Mouse (Mus musculus) Patski (cell line): ENCODE results near the gene Adm2. TPM values are rescaled to one million over a fixed set of nuclear protein-coding genes. Genes with fewer than 3 reads are reported as not detected.

ENCODE experiments used
- ATAC-seq: fragments of 100-300 bp; one replicate; pipeline ENCODE4 v1.8.0; 2021
- CTCF ChIA-PET: fragments of 350-600 bp; sonication (Branson Sonifier 250); formaldehyde crosslinking; loops from one replicate; lab custom pipeline; 2022; ENCODE audit warnings: inconsistent platforms; lab: Charles Lee
- POLR2A ChIA-PET: fragments of 350-600 bp; sonication (Branson Sonifier 250); formaldehyde crosslinking; loops from one replicate; lab custom pipeline; 2022; ENCODE audit warnings: antibody characterized with exemption, inconsistent platforms; lab: Charles Lee
- DNase-seq: peaks from one replicate; pipeline ENCODE4 v3.0.0-alpha.2; 2011; ENCODE audit warnings: low read depth, low spot score
- H3K27me3 ChIP-seq: fragments of 371-371 bp; one replicate; pipeline ENCODE4 v1.5.1; 2021
- CTCF ChIP-seq: fragments of 100-300 bp; IDR thresholded peaks from one replicate; pipeline ENCODE4 v1.5.1; 2021
- in situ Hi-C: fragments of 300-500 bp; cut with MboI; formaldehyde crosslinking; loops from 3 replicates; pipeline ENCODE4 v1.11.1; 2018; ENCODE audit warnings: low pct_unique_long_range_greater_than_20kb, mixed read lengths
- polyA plus RNA-seq: library from polyadenylated mRNA; unstranded; gene quantifications from one replicate; pipeline ENCODE4 v1.2.3, GENCODE M21; 2021

Adm2 gene
- polyA plus RNA-seq, 1 experiment from 2014 or later = 0.14 TPM

- in situ Hi-C loops = no loop called here
- ChIA-PET CTCF (no interaction called here), POLR2A (interaction anchor here (0.6 kb wide), 1 partner anchor 80 kb away, joined by 4 read pairs; no protein-coding TSS in a partner anchor)
- ATAC-seq (no peak), DNase-seq (no peak)
- H3K27me3 ChIP-seq = no peaks in the 10 kb centered on the region
- TF ChIP-seq CTCF = no peak
Observed at GRCm38 (mm10) chr15:89291521-89291920, 31.0 kb upstream of the Adm2 start.

GRCm38 (mm10) chr15:89292795-89293194 is 29.7 kb upstream of the Adm2 start:
- ChIA-PET CTCF (no interaction called here), POLR2A (interaction anchor here (1.2 kb wide), 1 partner anchor 11 kb away, joined by 4 read pairs; no protein-coding TSS in a partner anchor)
- DNase-seq (no peak), ATAC-seq (no peak)
- no peak for TF ChIP-seq CTCF
- in situ Hi-C loops = no loop called here
- no peaks in the 10 kb centered on the region for H3K27me3 ChIP-seq

- ATAC-seq = no peak
- no peak for DNase-seq
- H3K27me3 ChIP-seq = no peaks in the 10 kb centered on the region
- POLR2A ChIA-PET = interaction anchor here (0.8 to 1.2 kb wide), 2 partner anchors 10 to 14 kb away, joined by 3 to 4 read pairs; no protein-coding TSS in a partner anchor
- no peak for TF ChIP-seq CTCF
- in situ Hi-C loops = no loop called here
- CTCF ChIA-PET = interaction anchor here (0.8 to 1.7 kb wide), 2 partner anchors 12 kb away, joined by 3 to 5 read pairs; no protein-coding TSS in a partner anchor
Observed at GRCm38 (mm10) chr15:89293778-89294177, 28.7 kb upstream of the Adm2 start.

GRCm38 (mm10) chr15:89295580-89296165 is 26.8 kb upstream of the Adm2 start:
- in situ Hi-C loops = no loop called here

GRCm38 (mm10) chr15:89296465-89296864 is 26.1 kb upstream of the Adm2 start:
- CTCF ChIA-PET = no interaction called here
- no peak for DNase-seq
- POLR2A ChIA-PET = no interaction called here
- ATAC-seq = no peak
- no peak for TF ChIP-seq CTCF
- no peaks in the 10 kb centered on the region for H3K27me3 ChIP-seq
- in situ Hi-C loops = no loop called here

More at GRCm38 (mm10) chr15:89295580-89296165, 26.8 kb upstream of the Adm2 start:
- ChIA-PET CTCF (interaction anchor here (1.7 kb wide), 1 partner anchor 10 kb away, joined by 5 read pairs; no protein-coding TSS in a partner anchor), POLR2A (no interaction called here)
- H3K27me3 ChIP-seq = no peaks in the 10 kb centered on the region
- no peak for DNase-seq
- no peak for TF ChIP-seq CTCF
- ATAC-seq = no peak

- CTCF ChIA-PET = no interaction called here
- TF ChIP-seq CTCF = no peak
- no peaks in the 10 kb centered on the region for H3K27me3 ChIP-seq
- in situ Hi-C loops = no loop called here
- POLR2A ChIA-PET = no interaction called here
- no peak for DNase-seq
- no peak for ATAC-seq
Observed at GRCm38 (mm10) chr15:89297695-89298094, 24.8 kb upstream of the Adm2 start.

- ChIA-PET POLR2A (interaction anchor here (1.3 to 1.4 kb wide), 2 partner anchors 11 to 15 kb away, joined by 3 to 4 read pairs; no protein-coding TSS in a partner anchor), CTCF (interaction anchor here (1.0 kb wide), 1 partner anchor 33 kb away, joined by 3 read pairs; no protein-coding TSS in a partner anchor)
- no peak for DNase-seq
- no peaks in the 10 kb centered on the region for H3K27me3 ChIP-seq
- no peak for TF ChIP-seq CTCF
- in situ Hi-C loops = no loop called here
- no peak for ATAC-seq
Observed at GRCm38 (mm10) chr15:89300180-89300579, 22.3 kb upstream of the Adm2 start.

- CTCF ChIA-PET = interaction anchor here (1.0 kb wide), 1 partner anchor 33 kb away, joined by 3 read pairs; no protein-coding TSS in a partner anchor
- POLR2A ChIA-PET = interaction anchor here (1.4 kb wide), 1 partner anchor 16 kb away, joined by 3 read pairs; no protein-coding TSS in a partner anchor
- ATAC-seq (no peak), DNase-seq (no peak)
- in situ Hi-C loops = no loop called here
- no peak for TF ChIP-seq CTCF
- no peaks in the 10 kb centered on the region for H3K27me3 ChIP-seq
Observed at GRCm38 (mm10) chr15:89300600-89300999, 21.9 kb upstream of the Adm2 start.

GRCm38 (mm10) chr15:89305966-89306365 is 16.6 kb upstream of the Adm2 start:
- ATAC-seq = no peak
- TF ChIP-seq CTCF = no peak
- H3K27me3 ChIP-seq = no peaks in the 10 kb centered on the region
- in situ Hi-C loops = no loop called here
- DNase-seq = no peak
- ChIA-PET POLR2A (no interaction called here), CTCF (interaction anchor here (0.8 to 1.6 kb wide), 3 partner anchors 11 to 25 kb away, joined by 3 to 5 read pairs (median 3); no protein-coding TSS in a partner anchor)

- H3K27me3 ChIP-seq = no peaks in the 10 kb centered on the region
- in situ Hi-C loops = no loop called here
- no peak for TF ChIP-seq CTCF
- DNase-seq (no peak), ATAC-seq (no peak)
- CTCF ChIA-PET = no interaction called here
- POLR2A ChIA-PET = interaction anchor here (0.6 kb wide), 1 partner anchor 14 kb away, joined by 3 read pairs; no protein-coding TSS in a partner anchor
Observed at GRCm38 (mm10) chr15:89307461-89307860, 15.1 kb upstream of the Adm2 start.
